Mouse (Mus musculus): ENCODE measurements around the gene Cyp2t4. TPM values are rescaled to one million over a fixed set of nuclear protein-coding genes. Genes with fewer than 3 reads are reported as not detected.

Cyp2t4 gene
- total and polyA plus RNA-seq, 2 experiments: not detected

- Histone ChIP-seq H3K9ac (ENCODE audit: low read depth, low read length) (peak within 1 kb of the TSS; percentile 62), H3K79me2 (ENCODE audit: control insufficient read depth, insufficient read depth, low read length) (no peaks in the 10 kb centered on the region), H3K27me3 (ENCODE audit: control insufficient read depth, insufficient read depth, low read length) (no peaks in the 10 kb centered on the region), H3K36me3 (ENCODE audit: control insufficient read depth, insufficient read depth, low read length) (no peaks in the 10 kb centered on the region), H3K4me1 (ENCODE audit: control insufficient read depth, insufficient read depth, low read length) (peaks cover 13% of the 10 kb centered on the region), H3K27ac (replicated peaks; ENCODE audit: insufficient read depth, low read depth, low read length) (peak within 1 kb of the TSS; percentile 76), H3K4me3 (ENCODE audit: insufficient read depth, low read depth, low read length) (peak within 1 kb of the TSS; percentile 58)
- peak; percentile 95 for DNase-seq (ENCODE audit: extremely low read depth, low read depth, low spot score)
- TF ChIP-seq POLR2A (IDR thresholded peaks at IDR 0.05; ENCODE audit: extremely low read depth, insufficient read depth, low read length) (peak; percentile 49; the same call in 1 of the 2 replicates), CTCF (IDR thresholded peaks at IDR 0.05; ENCODE audit: low read depth, low read length) (no peak)
Measured at GRCm38 (mm10) chr7:27119676-27120075, 33.8 kb upstream of the Cyp2t4 start, which contains the start of gene Cyp2f2. Cyp2f2 (plus strand) TSS chr7:27119909.

- H3K4me3 ChIP-seq (ENCODE audit: insufficient read depth, low read depth, low read length): peak overlapping the region; percentile 28
- H3K27ac ChIP-seq (replicated peaks; ENCODE audit: insufficient read depth, low read depth, low read length): peak overlapping the region; percentile 74
- DNase-seq (ENCODE audit: extremely low read depth, low read depth, low spot score): peak; percentile 98
- H3K36me3 ChIP-seq (ENCODE audit: control insufficient read depth, insufficient read depth, low read length): peaks cover 7% of the 10 kb centered on the region
- TF ChIP-seq CTCF (IDR thresholded peaks at IDR 0.05; ENCODE audit: low read depth, low read length) (no peak), POLR2A (IDR thresholded peaks at IDR 0.05; ENCODE audit: extremely low read depth, insufficient read depth, low read length) (no peak)
- H3K4me1 ChIP-seq (ENCODE audit: control insufficient read depth, insufficient read depth, low read length): peaks cover 13% of the 10 kb centered on the region
- peak overlapping the region; percentile 43 for H3K9ac ChIP-seq (ENCODE audit: low read depth, low read length)
- H3K27me3 ChIP-seq (ENCODE audit: control insufficient read depth, insufficient read depth, low read length): no peaks in the 10 kb centered on the region
- H3K79me2 ChIP-seq (ENCODE audit: control insufficient read depth, insufficient read depth, low read length): no peaks in the 10 kb centered on the region
- WGBS: 13% methylated on average over 5 of the region's 5 CpGs
Measured at GRCm38 (mm10) chr7:27124305-27124832, 29.1 kb upstream of the Cyp2t4 start.

- Histone ChIP-seq H3K36me3 (ENCODE audit: control insufficient read depth, insufficient read depth, low read length) (peaks cover 7% of the 10 kb centered on the region), H3K4me1 (ENCODE audit: control insufficient read depth, insufficient read depth, low read length) (peaks cover 15% of the 10 kb centered on the region), H3K79me2 (ENCODE audit: control insufficient read depth, insufficient read depth, low read length) (no peaks in the 10 kb centered on the region), H3K27me3 (ENCODE audit: control insufficient read depth, insufficient read depth, low read length) (no peaks in the 10 kb centered on the region), H3K9ac (ENCODE audit: low read depth, low read length) (peak overlapping the region; percentile 43), H3K27ac (replicated peaks; ENCODE audit: insufficient read depth, low read depth, low read length) (peak overlapping the region; percentile 74), H3K4me3 (ENCODE audit: insufficient read depth, low read depth, low read length) (peak overlapping the region; percentile 28)
- peak; percentile 54 for DNase-seq (ENCODE audit: extremely low read depth, low read depth, low spot score)
- TF ChIP-seq CTCF (IDR thresholded peaks at IDR 0.05; ENCODE audit: low read depth, low read length) (no peak), POLR2A (IDR thresholded peaks at IDR 0.05; ENCODE audit: extremely low read depth, insufficient read depth, low read length) (no peak)
- WGBS: 43% methylated on average over 4 of the region's 4 CpGs
Measured at GRCm38 (mm10) chr7:27124969-27125368, 28.5 kb upstream of the Cyp2t4 start.

- Histone ChIP-seq H3K27ac (replicated peaks; ENCODE audit: insufficient read depth, low read depth, low read length) (peak overlapping the region; percentile 41; the same call in 1 of the 2 replicates), H3K9ac (ENCODE audit: low read depth, low read length) (no peak overlapping the region), H3K27me3 (ENCODE audit: control insufficient read depth, insufficient read depth, low read length) (no peaks in the 10 kb centered on the region), H3K4me1 (ENCODE audit: control insufficient read depth, insufficient read depth, low read length) (peaks cover 22% of the 10 kb centered on the region), H3K36me3 (ENCODE audit: control insufficient read depth, insufficient read depth, low read length) (peaks cover 36% of the 10 kb centered on the region), H3K4me3 (ENCODE audit: insufficient read depth, low read depth, low read length) (no peak overlapping the region), H3K79me2 (ENCODE audit: control insufficient read depth, insufficient read depth, low read length) (no peaks in the 10 kb centered on the region)
- WGBS: 43% methylated on average over 3 of the region's 3 CpGs
- TF ChIP-seq POLR2A (IDR thresholded peaks at IDR 0.05; ENCODE audit: extremely low read depth, insufficient read depth, low read length) (no peak), CTCF (IDR thresholded peaks at IDR 0.05; ENCODE audit: low read depth, low read length) (peak; percentile 66)
- peak; percentile 65 for DNase-seq (ENCODE audit: extremely low read depth, low read depth, low spot score)
Measured at GRCm38 (mm10) chr7:27128162-27128561, 25.4 kb upstream of the Cyp2t4 start.

- Histone ChIP-seq H3K79me2 (ENCODE audit: control insufficient read depth, insufficient read depth, low read length) (no peaks in the 10 kb centered on the region), H3K36me3 (ENCODE audit: control insufficient read depth, insufficient read depth, low read length) (peaks cover 44% of the 10 kb centered on the region), H3K27me3 (ENCODE audit: control insufficient read depth, insufficient read depth, low read length) (no peaks in the 10 kb centered on the region), H3K27ac (replicated peaks; ENCODE audit: insufficient read depth, low read depth, low read length) (peak overlapping the region; percentile 41), H3K4me1 (ENCODE audit: control insufficient read depth, insufficient read depth, low read length) (peaks cover 22% of the 10 kb centered on the region), H3K4me3 (ENCODE audit: insufficient read depth, low read depth, low read length) (no peak overlapping the region), H3K9ac (ENCODE audit: low read depth, low read length) (no peak overlapping the region)
- TF ChIP-seq POLR2A (IDR thresholded peaks at IDR 0.05; ENCODE audit: extremely low read depth, insufficient read depth, low read length) (no peak), CTCF (IDR thresholded peaks at IDR 0.05; ENCODE audit: low read depth, low read length) (no peak)
- peak; percentile 96 for DNase-seq (ENCODE audit: extremely low read depth, low read depth, low spot score)
- 16% methylated on average over 13 of the region's 13 CpGs for WGBS
Measured at GRCm38 (mm10) chr7:27128946-27129345, 24.6 kb upstream of the Cyp2t4 start.

GRCm38 (mm10) chr7:27129811-27130210 lies 23.7 kb upstream of the Cyp2t4 start:
- no peaks in the 10 kb centered on the region for H3K27me3 ChIP-seq (ENCODE audit: control insufficient read depth, insufficient read depth, low read length)
- peak; percentile 60 for DNase-seq (ENCODE audit: extremely low read depth, low read depth, low spot score)
- peaks cover 48% of the 10 kb centered on the region for H3K36me3 ChIP-seq (ENCODE audit: control insufficient read depth, insufficient read depth, low read length)
- no peak overlapping the region for H3K4me3 ChIP-seq (ENCODE audit: insufficient read depth, low read depth, low read length)
- H3K9ac ChIP-seq (ENCODE audit: low read depth, low read length): no peak overlapping the region
- 69% methylated on average over 12 of the region's 12 CpGs for WGBS
- H3K79me2 ChIP-seq (ENCODE audit: control insufficient read depth, insufficient read depth, low read length): no peaks in the 10 kb centered on the region
- H3K4me1 ChIP-seq (ENCODE audit: control insufficient read depth, insufficient read depth, low read length): peaks cover 22% of the 10 kb centered on the region
- peak overlapping the region; percentile 54 for H3K27ac ChIP-seq (replicated peaks; ENCODE audit: insufficient read depth, low read depth, low read length)
- TF ChIP-seq CTCF (IDR thresholded peaks at IDR 0.05; ENCODE audit: low read depth, low read length): no peak
- no peak for TF ChIP-seq POLR2A (IDR thresholded peaks at IDR 0.05; ENCODE audit: extremely low read depth, insufficient read depth, low read length)
